Mouse (Mus musculus) small intestine, adult 2 months (tissue): ENCODE measurements at regions not wholly inside any gene's neighbourhood (a gene's known extent, or its start where the extent isn't known, plus 50 kb on each side); places are given as distances from the start of the nearest gene placed in this dataset.

Experiments used
- H3K27ac ChIP-seq: fragments of 200-500 bp; 2 replicates; pipeline ENCODE4 v1.5.1; 2012; ENCODE audit warnings: low read depth, low read length, control low read depth, inconsistent platforms; ENCODE audit not compliant: insufficient read depth
- H3K27me3 ChIP-seq: fragments of 200-500 bp; 2 replicates; pipeline ENCODE4 v1.6.1; 2012; ENCODE audit warnings: mild to moderate bottlenecking, moderate library complexity, low read length, inconsistent platforms; ENCODE audit not compliant: control insufficient read depth, insufficient read depth
- H3K36me3 ChIP-seq: fragments of 200-500 bp; 2 replicates; pipeline ENCODE4 v1.6.1; 2012; ENCODE audit warnings: mild to moderate bottlenecking, low read length, control low read depth, inconsistent platforms; ENCODE audit not compliant: control insufficient read depth, insufficient read depth
- H3K4me1 ChIP-seq: fragments of 200-500 bp; 2 replicates; pipeline ENCODE4 v1.6.1; 2012; ENCODE audit warnings: low read length, inconsistent platforms, mixed read lengths; ENCODE audit not compliant: control insufficient read depth, insufficient read depth, insufficient read length
- H3K4me3 ChIP-seq: fragments of 200-500 bp; 2 replicates; pipeline ENCODE4 v1.5.1; 2012; ENCODE audit warnings: low read depth, mild to moderate bottlenecking, control low read depth, inconsistent platforms, low read length, moderate library complexity
- CTCF ChIP-seq: fragments of 200-500 bp; IDR thresholded peaks from 2 replicates; pipeline ENCODE4 v1.5.1; 2012; ENCODE audit warnings: low read depth, mild to moderate bottlenecking, control low read depth, inconsistent platforms, low read length, moderate library complexity, mixed read lengths; ENCODE audit not compliant: insufficient replicate concordance, insufficient read length; ENCODE audit errors: extremely low read depth
- POLR2A ChIP-seq: fragments of 200-500 bp; IDR thresholded peaks from 2 replicates; pipeline ENCODE4 v1.6.1; 2012; ENCODE audit warnings: low read depth, mild to moderate bottlenecking, control low read depth, inconsistent platforms, low read length, moderate library complexity
- WGBS: fragments of 180-500 bp; shearing (Covaris S2); methylation state at CpG from one replicate; pipeline ENCODE4 v1.1.7; 2018; 5-methylcytosine and 5-hydroxymethylcytosine counted together

DNA sequence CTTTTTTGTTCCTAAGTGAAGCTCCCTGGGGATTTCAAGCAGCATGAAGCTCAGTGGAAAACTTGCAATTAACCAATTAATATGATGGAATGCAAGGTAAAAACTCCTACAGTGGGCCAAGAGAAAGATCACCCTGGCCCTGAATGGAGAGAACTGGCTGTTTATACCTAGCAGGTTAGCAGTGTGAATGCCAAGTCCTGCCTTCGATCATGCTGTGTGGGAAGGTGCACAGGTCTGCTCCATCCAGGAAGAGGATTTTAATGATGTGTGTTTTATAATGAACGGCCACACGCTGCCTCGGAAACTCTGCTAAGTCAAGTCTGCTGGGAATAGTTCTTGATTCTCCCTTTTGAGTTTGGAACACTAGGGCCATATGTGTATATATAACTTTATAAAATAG is 85.6 kb upstream of the Slco3a1 start:
- Histone ChIP-seq H3K36me3 (no peaks in the 10 kb centered on the region), H3K4me3 (no peak overlapping the region), H3K27ac (no peak overlapping the region), H3K4me1 (no peaks in the 10 kb centered on the region), H3K27me3 (no peaks in the 10 kb centered on the region)
- TF ChIP-seq POLR2A, result no peak
- TF ChIP-seq CTCF, result no peak
- WGBS, result 81% methylated on average over 4 of the region's 4 CpGs

DNA sequence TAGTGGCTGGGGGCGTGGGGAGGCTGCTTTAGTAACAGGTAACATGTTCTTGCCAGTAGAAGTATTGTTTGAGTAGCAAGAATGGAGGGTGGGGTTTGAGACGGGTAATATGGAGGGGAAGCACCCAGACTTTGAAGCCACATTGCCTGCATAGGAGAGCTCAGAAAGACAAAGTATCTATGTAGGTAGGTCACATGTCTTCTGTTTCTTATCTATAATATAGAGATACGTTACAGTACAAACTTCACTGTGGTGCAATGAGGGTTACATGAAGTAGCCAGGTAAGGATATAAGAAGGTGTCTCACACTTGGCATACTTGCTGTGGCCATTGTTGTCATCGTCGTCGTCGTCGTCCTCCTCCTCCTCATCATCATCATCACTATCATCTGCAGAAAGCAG is 77.6 kb upstream of the Slco3a1 start:
- Histone ChIP-seq H3K27ac (no peak overlapping the region), H3K4me1 (no peaks in the 10 kb centered on the region), H3K4me3 (no peak overlapping the region), H3K36me3 (no peaks in the 10 kb centered on the region), H3K27me3 (no peaks in the 10 kb centered on the region)
- WGBS, result 68% methylated on average over 8 of the region's 8 CpGs
- no peak for TF ChIP-seq POLR2A
- no peak for TF ChIP-seq CTCF

DNA sequence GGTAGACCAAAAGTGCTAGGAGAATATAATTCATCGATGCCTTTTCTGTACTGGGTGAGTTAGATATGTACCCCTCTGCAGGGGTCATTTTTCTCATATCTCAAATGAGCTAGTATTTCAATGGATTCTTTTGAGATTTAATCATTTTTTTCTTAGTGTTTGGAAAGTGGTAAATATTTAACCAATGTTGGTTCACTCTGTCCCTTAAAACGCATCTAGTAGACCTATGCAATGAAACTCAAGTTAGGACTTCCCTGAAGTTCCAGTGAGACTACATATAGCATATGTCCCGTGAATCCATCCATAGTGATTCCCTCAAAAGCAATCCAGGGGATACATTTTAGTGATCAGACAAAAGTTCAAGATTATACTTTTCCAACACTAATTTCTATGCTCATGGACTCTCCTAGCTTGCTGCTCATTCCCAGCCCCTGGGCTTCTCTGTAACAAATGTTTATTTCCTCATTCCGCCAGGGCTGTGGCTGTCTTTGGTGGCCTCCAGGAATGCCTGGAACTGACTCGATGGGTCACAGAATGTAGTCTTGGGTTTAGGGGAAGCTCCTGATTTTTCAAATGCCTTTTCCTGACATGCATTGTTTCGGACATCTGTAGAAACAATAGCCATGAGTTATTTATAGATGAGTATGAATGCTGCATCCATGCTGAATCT is 74.4 kb upstream of the Slco3a1 start:
- Histone ChIP-seq H3K4me1 (no peaks in the 10 kb centered on the region), H3K4me3 (no peak overlapping the region), H3K27ac (no peak overlapping the region), H3K36me3 (no peaks in the 10 kb centered on the region), H3K27me3 (no peaks in the 10 kb centered on the region)
- no peak for TF ChIP-seq CTCF
- no peak for TF ChIP-seq POLR2A
- 45% methylated on average over 6 of the region's 6 CpGs for whole genome bisulfite sequencing
